Mouse (Mus musculus) cerebellum, adult 2 months (tissue): ENCODE results near the gene Per3.

Source experiments
- CTCF ChIP-seq: fragments of 200-500 bp; IDR thresholded peaks from 2 replicates; pipeline ENCODE4 v1.5.1; 2011; ENCODE audit warnings: low read depth, mild to moderate bottlenecking, control low read depth, low read length, moderate library complexity, borderline replicate concordance; ENCODE audit not compliant: insufficient read depth
- POLR2A ChIP-seq: fragments of 200-500 bp; IDR thresholded peaks from 2 replicates; pipeline ENCODE4 v1.6.1; 2011; ENCODE audit warnings: low read length, control low read depth, borderline replicate concordance; ENCODE audit not compliant: insufficient read depth

DNA sequence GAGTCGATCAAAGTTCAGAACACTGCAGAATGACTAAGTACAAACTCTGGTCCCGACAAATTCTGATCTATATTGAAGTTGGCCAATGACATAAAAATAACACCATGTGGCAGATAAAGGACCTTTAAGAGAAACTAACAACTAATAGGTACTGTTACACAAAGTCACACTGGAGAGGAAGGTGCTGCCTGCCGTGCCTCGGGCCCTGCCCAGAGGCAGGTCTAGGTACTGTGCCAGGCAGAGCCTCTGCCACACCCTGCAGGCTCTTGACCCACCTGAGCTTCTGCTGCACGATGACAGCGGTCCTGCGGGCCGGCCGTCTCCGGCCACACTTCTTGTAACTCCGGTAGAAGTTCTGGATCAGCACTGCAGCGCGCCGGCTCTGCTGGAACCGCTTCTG is 30.4 kb upstream of the Per3 start:
- TF ChIP-seq CTCF (no peak), POLR2A (no peak)
